Mouse (Mus musculus): ENCODE measurements around the gene Igsf9.

DNA sequence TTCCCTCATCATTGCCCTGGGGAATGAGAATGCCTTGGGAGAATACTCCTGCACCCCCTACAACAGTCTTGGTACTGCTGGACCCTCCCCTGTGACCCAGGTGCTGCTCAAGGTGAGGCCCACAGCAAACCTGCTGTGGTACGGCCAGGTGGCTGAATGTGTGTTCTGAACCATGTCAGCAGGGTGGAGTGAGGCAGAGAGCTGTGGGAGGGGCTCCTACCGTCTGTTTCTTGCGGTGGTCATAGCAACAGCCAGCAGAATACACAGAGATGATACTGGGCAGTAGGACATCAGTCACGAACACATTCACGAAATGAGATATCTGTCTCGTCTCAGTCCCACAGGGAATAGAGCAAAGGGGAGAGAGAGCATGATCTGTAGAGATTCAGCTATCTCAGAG lies 11.9 kb downstream of the Igsf9 start:
- TF ChIP-seq EP300 (IDR thresholded peaks at IDR 0.05; ENCODE audit: low read depth) = no peak
- no peak for TF ChIP-seq CTCF (IDR thresholded peaks at IDR 0.05; ENCODE audit: low read depth)
